Mouse (Mus musculus) intestine, embryonic 16.5 days (tissue): ENCODE measurements around the gene Mamdc4. TPM values are rescaled to one million over a fixed set of nuclear protein-coding genes. Genes with fewer than 3 reads are reported as not detected.

Source experiments
- ATAC-seq: fragments of 200-750 bp; cut with Nextera tagmentation; 2 replicates; pipeline ENCODE4 v1.8.0; 2017; ENCODE audit warnings: moderate TSS enrichment, moderate library complexity
- H3K27ac ChIP-seq: fragments of 300-500 bp; sonication (generic); 2 replicates; pipeline ENCODE4 v1.5.1; 2014; ENCODE audit warnings: mild to moderate bottlenecking, low read length
- H3K27me3 ChIP-seq: fragments of 300-500 bp; sonication (generic); replicated peaks from 2 replicates; pipeline ENCODE4 v1.6.1; 2014; ENCODE audit warnings: low read length, control low read depth, mixed read lengths; ENCODE audit not compliant: control insufficient read depth, insufficient read depth
- H3K36me3 ChIP-seq: fragments of 300-500 bp; sonication (generic); 2 replicates; pipeline ENCODE4 v1.6.1; 2014; ENCODE audit warnings: low read length, control low read depth; ENCODE audit not compliant: control insufficient read depth, insufficient read depth
- H3K4me1 ChIP-seq: fragments of 300-500 bp; sonication (generic); 2 replicates; pipeline ENCODE4 v1.6.1; 2014; ENCODE audit warnings: low read length, control low read depth, mixed read lengths; ENCODE audit not compliant: control insufficient read depth, insufficient read depth
- H3K4me2 ChIP-seq: fragments of 300-500 bp; sonication (generic); 2 replicates; pipeline ENCODE4 v1.6.1; 2014; ENCODE audit warnings: low read depth, low read length, control low read depth
- H3K4me3 ChIP-seq: fragments of 300-500 bp; sonication (generic); 2 replicates; pipeline ENCODE4 v1.5.1; 2014; ENCODE audit warnings: mild to moderate bottlenecking, low read length
- H3K9ac ChIP-seq: fragments of 300-500 bp; sonication (generic); 2 replicates; pipeline ENCODE4 v1.6.1; 2014; ENCODE audit warnings: low read depth, low read length
- H3K9me3 ChIP-seq: fragments of 300-500 bp; sonication (generic); 2 replicates; pipeline ENCODE4 v1.6.1; 2016; ENCODE audit warnings: low read length, control low read depth; ENCODE audit not compliant: control insufficient read depth
- WGBS: fragments of 180-500 bp; shearing (Covaris S2); extraction: QIAGEN DNeasy Blood & Tissue Kit; methylation state at CpG from one replicate; pipeline ENCODE4 v1.1.7; 2014; 5-methylcytosine and 5-hydroxymethylcytosine counted together
- polyA plus RNA-seq: library from polyadenylated mRNA; unstranded; fragments of >200 nt; fragmentation: Nextera tagmentation; extraction: Ambion mirVana; gene quantifications from 2 replicates; pipeline ENCODE4 v1.2.1, GENCODE M21; 2015

Gene Mamdc4
- polyA plus RNA-seq, 1 experiment from 2014 or later = 582 TPM

- H3K9me3 ChIP-seq = 0 out of 2 replicates have a peak, but pooled peaks cover 4% of the 10 kb centered on the region
- peak overlapping the region; percentile 54 for H3K9ac ChIP-seq
- no peaks in the 10 kb centered on the region for H3K36me3 ChIP-seq
- whole genome bisulfite sequencing = 10% methylated on average over 77 of the region's 77 CpGs
- peak overlapping the region; percentile 36 for H3K4me3 ChIP-seq
- ATAC-seq = no peak
- no peak overlapping the region for H3K27ac ChIP-seq
- H3K27me3 ChIP-seq = peaks cover 49% of the 10 kb centered on the region
- H3K4me1 ChIP-seq = peaks cover 73% of the 10 kb centered on the region
- H3K4me2 ChIP-seq = peak overlapping the region; percentile 62
These were observed 4.4 kb upstream of the Mamdc4 start for GRCm38 (mm10) chr2:25578796-25579736.

GRCm38 (mm10) chr2:25577951-25578795 lies 3.5 kb upstream of the Mamdc4 start:
- H3K27ac ChIP-seq = no peak overlapping the region
- no peak for ATAC-seq
- peak overlapping the region; percentile 23 for H3K4me2 ChIP-seq
- peaks cover 49% of the 10 kb centered on the region for H3K27me3 ChIP-seq
- H3K9ac ChIP-seq = peak overlapping the region; percentile 50
- peak overlapping the region; percentile 36 for H3K4me3 ChIP-seq
- H3K36me3 ChIP-seq = no peaks in the 10 kb centered on the region
- H3K4me1 ChIP-seq = peaks cover 80% of the 10 kb centered on the region
- H3K9me3 ChIP-seq = 0 out of 2 replicates have a peak, but pooled peaks cover 4% of the 10 kb centered on the region
- 11% methylated on average over 75 of the region's 75 CpGs for WGBS

- Histone ChIP-seq H3K4me1 (peaks cover 79% of the 10 kb centered on the region), H3K36me3 (no peaks in the 10 kb centered on the region), H3K4me2 (peak overlapping the region; percentile 23), H3K9ac (peak overlapping the region; percentile 50), H3K27me3 (peaks cover 49% of the 10 kb centered on the region), H3K4me3 (peak overlapping the region; percentile 36), H3K27ac (no peak overlapping the region), H3K9me3 (0 out of 2 replicates have a peak, but pooled peaks cover 4% of the 10 kb centered on the region)
- WGBS = 24% methylated on average over 92 of the region's 92 CpGs
- no peak for ATAC-seq
These were observed 2.6 kb upstream of the Mamdc4 start for GRCm38 (mm10) chr2:25576965-25577891.

GRCm38 (mm10) chr2:25576028-25576850 lies 1.6 kb upstream of the Mamdc4 start:
- 79% methylated on average over 16 of the region's 16 CpGs for WGBS
- Histone ChIP-seq H3K9ac (peak overlapping the region; percentile 81; the same call in 1 of the 2 replicates), H3K27me3 (peaks cover 49% of the 10 kb centered on the region), H3K4me2 (peak overlapping the region; percentile 81), H3K9me3 (0 out of 2 replicates have a peak, but pooled peaks cover 4% of the 10 kb centered on the region), H3K36me3 (no peaks in the 10 kb centered on the region), H3K27ac (peak overlapping the region; percentile 93), H3K4me3 (peak overlapping the region; percentile 69), H3K4me1 (peaks cover 74% of the 10 kb centered on the region)
- ATAC-seq = no peak

GRCm38 (mm10) chr2:25575432-25576027 lies 885 bp upstream of the Mamdc4 start:
- no peak for ATAC-seq
- 0 out of 2 replicates have a peak, but pooled peaks cover 4% of the 10 kb centered on the region for H3K9me3 ChIP-seq
- peaks cover 68% of the 10 kb centered on the region for H3K4me1 ChIP-seq
- peak overlapping the region; percentile 69 for H3K4me3 ChIP-seq
- peaks cover 48% of the 10 kb centered on the region for H3K27me3 ChIP-seq
- peak overlapping the region; percentile 81 for H3K4me2 ChIP-seq
- peak overlapping the region; percentile 81 for H3K9ac ChIP-seq
- WGBS = 12% methylated on average over 21 of the region's 21 CpGs
- peak overlapping the region; percentile 93 for H3K27ac ChIP-seq
- no peaks in the 10 kb centered on the region for H3K36me3 ChIP-seq

GRCm38 (mm10) chr2:25574136-25574535 lies 509 bp downstream of the Mamdc4 start:
- Histone ChIP-seq H3K27me3 (peaks cover 34% of the 10 kb centered on the region), H3K27ac (peak overlapping the region; percentile 93), H3K4me3 (peak overlapping the region; percentile 69), H3K4me1 (peaks cover 54% of the 10 kb centered on the region), H3K9me3 (0 out of 2 replicates have a peak, but pooled peaks cover 4% of the 10 kb centered on the region), H3K36me3 (no peaks in the 10 kb centered on the region; the same call in 1 of the 2 replicates), H3K4me2 (peak overlapping the region; percentile 93), H3K9ac (peak overlapping the region; percentile 81)
- WGBS = 12% methylated on average over 11 of the region's 11 CpGs
- ATAC-seq = no peak

GRCm38 (mm10) chr2:25573068-25573467 lies 1.6 kb downstream of the Mamdc4 start:
- peak; percentile 38 for ATAC-seq
- 71% methylated on average over 2 of the region's 2 CpGs for WGBS
- H3K4me1 ChIP-seq = peaks cover 45% of the 10 kb centered on the region
- H3K27me3 ChIP-seq = peaks cover 23% of the 10 kb centered on the region
- peak overlapping the region; percentile 81 for H3K9ac ChIP-seq
- H3K36me3 ChIP-seq = no peaks in the 10 kb centered on the region; the same call in 1 of the 2 replicates
- H3K9me3 ChIP-seq = no peaks in the 10 kb centered on the region
- H3K27ac ChIP-seq = peak overlapping the region; percentile 93
- H3K4me2 ChIP-seq = peak overlapping the region; percentile 93
- H3K4me3 ChIP-seq = peak overlapping the region; percentile 69
